Comparison of ENCODE assay signal across 11 mouse cellular contexts in the genomic region with DNA sequence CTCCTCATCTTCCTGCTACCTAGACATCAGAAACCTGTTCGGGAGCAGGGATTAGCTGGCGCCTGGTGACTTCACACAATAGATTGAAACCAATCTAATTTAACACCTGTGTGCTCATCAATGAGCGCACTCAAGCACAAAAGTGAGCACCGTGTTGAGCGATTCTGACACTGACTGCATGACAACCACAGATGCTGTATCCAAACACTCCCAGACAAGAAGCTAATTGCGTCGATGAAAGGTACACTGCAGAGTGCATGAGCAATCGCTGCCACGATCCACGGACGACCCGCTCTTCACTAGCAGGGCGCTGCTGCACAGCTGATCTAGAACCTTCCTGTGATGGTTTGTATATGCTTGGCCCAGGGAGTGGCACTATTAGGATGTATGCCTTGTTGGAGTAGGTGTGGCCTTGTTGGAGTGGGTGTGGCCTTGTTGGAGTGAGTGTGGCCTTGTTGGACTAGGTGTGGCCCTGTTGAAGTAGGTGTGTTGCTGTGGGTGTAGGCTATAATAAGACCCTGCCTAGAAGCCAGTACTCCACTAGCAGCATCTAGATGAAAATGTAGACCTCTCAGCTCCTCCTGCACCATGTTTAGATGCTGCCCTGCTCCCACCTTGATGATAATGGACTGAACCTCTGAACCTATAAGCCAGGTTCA.
A peak's percentile ranks its signal among the peaks of the same experiment; 100 is the strongest.
DNase-seq lines count a peak whose midpoint lies in the region; ATAC-seq and TF ChIP-seq lines count a peak whose summit lies in the region.
"Had no signal": no experiment of that assay in that cellular context is flagged by ENCODE, and none has a peak within 500 bp of the region (broad histone marks: within the 10 kb centered on the region; RNA-seq: fewer than 3 reads in every experiment).

No protein-coding gene starts in this region.

- H3K9ac ChIP-seq in kidney, embryonic 14.5 days (ENCODE audit: low read depth, low read length), result no peak overlapping the region
- H3K9ac ChIP-seq in forebrain, postnatal 0 days, result no peak overlapping the region
- no peak overlapping the region for H3K9ac ChIP-seq in midbrain, postnatal 0 days (replicated peaks; ENCODE audit: low read length, poor library complexity, severe bottlenecking)
- H3K9ac ChIP-seq: limb, embryonic 13.5 days; stomach, embryonic 15.5 days had no signal

- TF ChIP-seq POLR2A in kidney, adult 2 months (IDR thresholded peaks at IDR 0.05; ENCODE audit: low read depth, low read length), result no peak
- TF ChIP-seq POLR2A in brain, embryonic 14.5 days (IDR thresholded peaks at IDR 0.05; ENCODE audit: borderline replicate concordance, extremely low read depth, insufficient read depth, insufficient read length, poor library complexity, severe bottlenecking), result no peak

- H3K9me3 ChIP-seq in kidney, embryonic 14.5 days (ENCODE audit: control insufficient read depth, low read length), result no peaks in the 10 kb centered on the region
- no peaks in the 10 kb centered on the region for H3K9me3 ChIP-seq in forebrain, postnatal 0 days (ENCODE audit: low read length)
- no peaks in the 10 kb centered on the region for H3K9me3 ChIP-seq in midbrain, postnatal 0 days (ENCODE audit: low read length)
- H3K9me3 ChIP-seq: limb, embryonic 13.5 days; stomach, embryonic 15.5 days had no signal

- no peak overlapping the region for H3K27ac ChIP-seq in kidney, embryonic 14.5 days (ENCODE audit: low read depth, low read length)
- H3K27ac ChIP-seq in kidney, adult 2 months (ENCODE audit: insufficient read depth, low read depth, low read length), result no peak overlapping the region
- H3K27ac ChIP-seq in forebrain, postnatal 0 days (ENCODE audit: low read depth, low read length), result no peak overlapping the region
- no peak overlapping the region for H3K27ac ChIP-seq in midbrain, postnatal 0 days (ENCODE audit: low read depth, low read length)
- H3K27ac ChIP-seq: limb, embryonic 13.5 days; stomach, embryonic 15.5 days had no signal

- no peaks in the 10 kb centered on the region for H3K36me3 ChIP-seq in kidney, embryonic 14.5 days (ENCODE audit: control insufficient read depth, insufficient read depth, low read length)
- H3K36me3 ChIP-seq in kidney, adult 2 months (ENCODE audit: control insufficient read depth, insufficient read depth, low read length), result no peaks in the 10 kb centered on the region
- no peaks in the 10 kb centered on the region for H3K36me3 ChIP-seq in forebrain, postnatal 0 days (ENCODE audit: insufficient read depth)
- no peaks in the 10 kb centered on the region for H3K36me3 ChIP-seq in midbrain, postnatal 0 days (ENCODE audit: insufficient read depth, low read length)
- H3K36me3 ChIP-seq: limb, embryonic 13.5 days; stomach, embryonic 15.5 days had no signal

- H3K4me2 ChIP-seq in kidney, embryonic 14.5 days (replicated peaks; ENCODE audit: low read depth, low read length), result no peak overlapping the region
- H3K4me2 ChIP-seq in forebrain, postnatal 0 days (ENCODE audit: low read depth), result no peak overlapping the region
- H3K4me2 ChIP-seq in midbrain, postnatal 0 days (ENCODE audit: low read depth, low read length, poor library complexity, severe bottlenecking), result no peak overlapping the region
- H3K4me2 ChIP-seq: limb, embryonic 13.5 days; stomach, embryonic 15.5 days had no signal

- no peak for TF ChIP-seq CTCF in kidney, adult 2 months (conservative IDR thresholded peaks at IDR 0.05; ENCODE audit: insufficient read depth, insufficient read length, low read depth, low read length)
- TF ChIP-seq CTCF in brain, embryonic 14.5 days (IDR thresholded peaks at IDR 0.05; ENCODE audit: borderline replicate concordance, extremely low read depth, insufficient read depth, insufficient read length), result no peak
- TF ChIP-seq CTCF in forebrain, postnatal 0 days (IDR thresholded peaks at IDR 0.05; ENCODE audit: low read depth), result no peak
- no peak for TF ChIP-seq CTCF in midbrain, postnatal 0 days (IDR thresholded peaks at IDR 0.05)

- no peaks in the 10 kb centered on the region for H3K27me3 ChIP-seq in kidney, embryonic 14.5 days (ENCODE audit: control insufficient read depth, insufficient read depth, low read length)
- H3K27me3 ChIP-seq in kidney, adult 2 months (replicated peaks; ENCODE audit: control insufficient read depth, insufficient read depth, low read length), result no peaks in the 10 kb centered on the region
- H3K27me3 ChIP-seq in forebrain, postnatal 0 days (ENCODE audit: insufficient read depth, low read length), result no peaks in the 10 kb centered on the region
- no peaks in the 10 kb centered on the region for H3K27me3 ChIP-seq in midbrain, postnatal 0 days (ENCODE audit: insufficient read depth, low read length)
- H3K27me3 ChIP-seq: limb, embryonic 13.5 days; stomach, embryonic 15.5 days had no signal

- H3K4me1 ChIP-seq in kidney, embryonic 14.5 days (ENCODE audit: control insufficient read depth, insufficient read depth, low read length), result 0 out of 2 replicates have a peak, but pooled peaks cover 7% of the 10 kb centered on the region
- H3K4me1 ChIP-seq in kidney, adult 2 months (ENCODE audit: control insufficient read depth, insufficient read depth, low read length), result no peaks in the 10 kb centered on the region
- peaks cover 4% of the 10 kb centered on the region; the same call in 1 of the 2 replicates for H3K4me1 ChIP-seq in forebrain, postnatal 0 days (ENCODE audit: insufficient read depth)
- H3K4me1 ChIP-seq in midbrain, postnatal 0 days (ENCODE audit: insufficient read depth, low read length), result peaks cover 4% of the 10 kb centered on the region; the same call in 1 of the 2 replicates
- H3K4me1 ChIP-seq: stomach, embryonic 15.5 days had no signal

- DNase-seq in kidney, adult 2 months, result no peak
- peak; percentile 87 for DNase-seq in brain, embryonic 14.5 days (ENCODE audit: low read depth)
- peak; percentile 44 for DNase-seq in forebrain, postnatal 0 days
- DNase-seq in midbrain, postnatal 0 days (ENCODE audit: low spot score), result peak; percentile 70
- DNase-seq in embryo, embryonic 9.5 days (ENCODE audit: extremely low spot score), result no peak
- no peak for DNase-seq in lung, postnatal 36 days
- DNase-seq in gastrocnemius, postnatal 25 days, result no peak

- WGBS in kidney, embryonic 14.5 days, result 90% methylated on average over 13 of the region's 13 CpGs
- 81% methylated on average over 13 of the region's 13 CpGs for WGBS in kidney, adult 2 months
- 26% methylated on average over 13 of the region's 13 CpGs for WGBS in forebrain, postnatal 0 days
- WGBS in midbrain, postnatal 0 days, result 62% methylated on average over 13 of the region's 13 CpGs

- no peak overlapping the region for H3K4me3 ChIP-seq in kidney, embryonic 14.5 days (ENCODE audit: low read length)
- H3K4me3 ChIP-seq in kidney, adult 2 months (ENCODE audit: insufficient read depth, low read depth, low read length), result no peak overlapping the region
- no peak overlapping the region for H3K4me3 ChIP-seq in forebrain, postnatal 0 days (ENCODE audit: low read depth, low read length)
- no peak overlapping the region for H3K4me3 ChIP-seq in midbrain, postnatal 0 days (ENCODE audit: low read depth, low read length)
- H3K4me3 ChIP-seq: erythroblast, embryonic 14.5 days; limb, embryonic 13.5 days; stomach, embryonic 15.5 days had no signal

- ATAC-seq in kidney, embryonic 14.5 days (ENCODE audit: low FRiP score, low TSS enrichment), result 0 out of 2 replicates have a peak, but pooled peaks have one; percentile 28
- ATAC-seq in forebrain, postnatal 0 days, result peak; percentile 75
- ATAC-seq in midbrain, postnatal 0 days (ENCODE audit: low FRiP score), result peak; percentile 28; the same call in 1 of the 2 replicates

Comparison
In these comparisons a context has a peak if more than half of its experiments do, and no peak if none do; other contexts are left out.
1. DNase-seq: peak in brain, embryonic 14.5 days (single experiment), forebrain, postnatal 0 days (single experiment) and midbrain, postnatal 0 days (single experiment); none in kidney, adult 2 months (single experiment), embryo, embryonic 9.5 days (single experiment), lung, postnatal 36 days (single experiment) and gastrocnemius, postnatal 25 days (single experiment).
2. Peak in every context shown above with its lines, with median percentiles within 50 percentile points of each other: ATAC-seq.